21 mouse cellular contexts compared by ENCODE assay signal in genomic region chr15:89143134-89143533, GRCm38 (mm10). TPM values are rescaled to one million over a fixed set of nuclear protein-coding genes. Genes with fewer than 3 reads are reported as not detected.
DNase-seq lines count a peak whose midpoint lies in the region; ATAC-seq lines count a peak whose summit lies in the region.
"Had no signal": no experiment of that assay in that cellular context is flagged by ENCODE, and none has a peak within 500 bp of the region (broad histone marks: within the 10 kb centered on the region; RNA-seq: fewer than 3 reads in every experiment).

No protein-coding gene starts in this region.

- peaks cover 93% of the 10 kb centered on the region for H3K27me3 ChIP-seq in heart, embryonic 10.5 days (ENCODE audit: insufficient read depth, poor library complexity, severe bottlenecking)
- peaks cover 8% of the 10 kb centered on the region; the same call in 1 of the 2 replicates for H3K27me3 ChIP-seq in midbrain, embryonic 11.5 days (ENCODE audit: control insufficient read depth, insufficient read depth, low read length)
- H3K27me3 ChIP-seq in midbrain, embryonic 15.5 days (replicated peaks) = no peaks in the 10 kb centered on the region
- H3K27me3 ChIP-seq: Patski had no signal

- H3K36me3 ChIP-seq in heart, embryonic 10.5 days = 0 out of 2 replicates have a peak, but pooled peaks cover 4% of the 10 kb centered on the region
- H3K36me3 ChIP-seq in midbrain, embryonic 11.5 days (ENCODE audit: control insufficient read depth, insufficient read depth, low read length) = peaks cover 10% of the 10 kb centered on the region
- H3K36me3 ChIP-seq in midbrain, embryonic 15.5 days (replicated peaks) = 0 out of 2 replicates have a peak, but pooled peaks cover 4% of the 10 kb centered on the region
- H3K36me3 ChIP-seq: G1E had no signal

- no peak overlapping the region for H3K27ac ChIP-seq in heart, embryonic 10.5 days
- H3K27ac ChIP-seq in midbrain, embryonic 11.5 days (ENCODE audit: low read depth, low read length) = no peak overlapping the region
- H3K27ac ChIP-seq in midbrain, embryonic 15.5 days = no peak overlapping the region

- no peaks in the 10 kb centered on the region for H3K9me3 ChIP-seq in heart, embryonic 10.5 days
- no peaks in the 10 kb centered on the region for H3K9me3 ChIP-seq in midbrain, embryonic 11.5 days (ENCODE audit: control insufficient read depth, low read length)
- H3K9me3 ChIP-seq in midbrain, embryonic 15.5 days = no peaks in the 10 kb centered on the region
- H3K9me3 ChIP-seq: G1E had no signal

- no peak overlapping the region for H3K4me3 ChIP-seq in heart, embryonic 10.5 days
- no peak overlapping the region for H3K4me3 ChIP-seq in midbrain, embryonic 11.5 days (ENCODE audit: low read depth, low read length)
- H3K4me3 ChIP-seq in midbrain, embryonic 15.5 days = no peak overlapping the region

- H3K4me2 ChIP-seq in midbrain, embryonic 11.5 days = no peak overlapping the region
- no peak overlapping the region for H3K4me2 ChIP-seq in midbrain, embryonic 15.5 days

- H3K9ac ChIP-seq in midbrain, embryonic 11.5 days (ENCODE audit: low read length) = no peak overlapping the region
- no peak overlapping the region for H3K9ac ChIP-seq in midbrain, embryonic 15.5 days

- peak; percentile 94 for DNase-seq in heart, adult 11 months
- no peak for DNase-seq in heart, embryonic 10.5 days (ENCODE audit: low spot score)
- peak; percentile 39 for DNase-seq in midbrain, embryonic 11.5 days (ENCODE audit: low spot score, missing footprints)
- DNase-seq in 416B (ENCODE audit: low read depth) = peak; percentile 35
- no peak for DNase-seq in right cerebral cortex, postnatal 14 days
- DNase-seq: adrenal gland, adult 2 months; adrenal gland, adult 8-10 months; adrenal gland, postnatal 10 days; adrenal gland, postnatal 14 days; adrenal gland, postnatal 25 days; adrenal gland, postnatal 36 days; B cell, adult 2 months; cerebellum, adult 11 months; cerebellum, adult 11-12 months; cerebellum, adult 18-20 months; cerebellum, adult 2 months had no signal

- peaks cover 54% of the 10 kb centered on the region for H3K4me1 ChIP-seq in heart, embryonic 10.5 days
- peaks cover 38% of the 10 kb centered on the region for H3K4me1 ChIP-seq in midbrain, embryonic 11.5 days (ENCODE audit: control insufficient read depth, insufficient read depth, low read length)
- H3K4me1 ChIP-seq in midbrain, embryonic 15.5 days = peaks cover 38% of the 10 kb centered on the region

- no peak for ATAC-seq in midbrain, embryonic 11.5 days (ENCODE audit: low FRiP score)
- no peak for ATAC-seq in midbrain, embryonic 15.5 days (replicated peaks)
- ATAC-seq: activated CD4-positive, CD25-positive, alpha-beta regulatory T cell, adult 4 months; CD4-positive, CD25-positive, alpha-beta regulatory T cell, adult 4 months; Patski had no signal

- WGBS in heart, embryonic 10.5 days = 64% methylated on average over 2 of the region's 2 CpGs
- 80% methylated on average over 2 of the region's 2 CpGs for WGBS in midbrain, embryonic 11.5 days
- 84% methylated on average over 2 of the region's 2 CpGs for WGBS in midbrain, embryonic 15.5 days

RNA-seq across cellular contexts. Expression of gene Mapk12, which starts 2.6 kb away (rescaled TPM):
- 25.4 and 26.4 TPM in 2 replicates for polyA plus RNA-seq in heart, embryonic 10.5 days (2016; fragmentation: Nextera tagmentation; extraction: Ambion mirVana)
- polyA plus RNA-seq in midbrain, embryonic 11.5 days (2014; fragmentation: Nextera tagmentation; extraction: Ambion mirVana) = 21.3 and 27.0 TPM in 2 replicates
- polyA plus RNA-seq in midbrain, embryonic 15.5 days (2015; fragmentation: Nextera tagmentation; extraction: Ambion mirVana) = 4.0 and 5.1 TPM in 2 replicates
- polyA plus RNA-seq: G1E had no signal

RNA-seq across cellular contexts. Expression of gene Mapk11, which starts 6.3 kb away (rescaled TPM):
- 4.2 and 4.8 TPM in 2 replicates for polyA plus RNA-seq in heart, embryonic 10.5 days (2016; fragmentation: Nextera tagmentation; extraction: Ambion mirVana)
- 34.9 and 40.6 TPM in 2 replicates for polyA plus RNA-seq in midbrain, embryonic 11.5 days (2014; fragmentation: Nextera tagmentation; extraction: Ambion mirVana)
- polyA plus RNA-seq in midbrain, embryonic 15.5 days (2015; fragmentation: Nextera tagmentation; extraction: Ambion mirVana) = 30.8 and 32.5 TPM in 2 replicates

RNA-seq across cellular contexts. Expression of gene Hdac10, which starts 14.6 kb away (rescaled TPM):
- 18.5 and 19.0 TPM in 2 replicates for polyA plus RNA-seq in heart, embryonic 10.5 days (2016; fragmentation: Nextera tagmentation; extraction: Ambion mirVana)
- polyA plus RNA-seq in midbrain, embryonic 11.5 days (2014; fragmentation: Nextera tagmentation; extraction: Ambion mirVana) = 11.6 and 13.6 TPM in 2 replicates
- polyA plus RNA-seq in midbrain, embryonic 15.5 days (2015; fragmentation: Nextera tagmentation; extraction: Ambion mirVana) = 27.0 and 31.4 TPM in 2 replicates

RNA-seq across cellular contexts. Expression of gene Tubgcp6, which starts 20.2 kb away (rescaled TPM):
- 15.4 and 17.1 TPM in 2 replicates for polyA plus RNA-seq in heart, embryonic 10.5 days (2016; fragmentation: Nextera tagmentation; extraction: Ambion mirVana)
- polyA plus RNA-seq in midbrain, embryonic 11.5 days (2014; fragmentation: Nextera tagmentation; extraction: Ambion mirVana) = 14.9 and 16.8 TPM in 2 replicates
- polyA plus RNA-seq in midbrain, embryonic 15.5 days (2015; fragmentation: Nextera tagmentation; extraction: Ambion mirVana) = 20.1 and 21.2 TPM in 2 replicates

RNA-seq across cellular contexts. Expression of gene Plxnb2, which starts 37.5 kb away (rescaled TPM):
- polyA plus RNA-seq in heart, embryonic 10.5 days (2016; fragmentation: Nextera tagmentation; extraction: Ambion mirVana) = 106 and 117 TPM in 2 replicates
- 97.5 and 115 TPM in 2 replicates for polyA plus RNA-seq in midbrain, embryonic 11.5 days (2014; fragmentation: Nextera tagmentation; extraction: Ambion mirVana)
- 101 and 108 TPM in 2 replicates for polyA plus RNA-seq in midbrain, embryonic 15.5 days (2015; fragmentation: Nextera tagmentation; extraction: Ambion mirVana)

Comparison
In these comparisons a context has a peak if more than half of its experiments do, and no peak if none do; other contexts are left out.
1. DNase-seq: peak in heart, adult 11 months (single experiment), midbrain, embryonic 11.5 days (single experiment) and 416B (single experiment); none in heart, embryonic 10.5 days (single experiment) and right cerebral cortex, postnatal 14 days (single experiment).